Mouse (Mus musculus): ENCODE results near the gene Elmo1. TPM values are rescaled to one million over a fixed set of nuclear protein-coding genes. Genes with fewer than 3 reads are reported as not detected.

Elmo1 gene
- total RNA-seq, 1 experiment from 2014 or later = 18.8 TPM

DNA sequence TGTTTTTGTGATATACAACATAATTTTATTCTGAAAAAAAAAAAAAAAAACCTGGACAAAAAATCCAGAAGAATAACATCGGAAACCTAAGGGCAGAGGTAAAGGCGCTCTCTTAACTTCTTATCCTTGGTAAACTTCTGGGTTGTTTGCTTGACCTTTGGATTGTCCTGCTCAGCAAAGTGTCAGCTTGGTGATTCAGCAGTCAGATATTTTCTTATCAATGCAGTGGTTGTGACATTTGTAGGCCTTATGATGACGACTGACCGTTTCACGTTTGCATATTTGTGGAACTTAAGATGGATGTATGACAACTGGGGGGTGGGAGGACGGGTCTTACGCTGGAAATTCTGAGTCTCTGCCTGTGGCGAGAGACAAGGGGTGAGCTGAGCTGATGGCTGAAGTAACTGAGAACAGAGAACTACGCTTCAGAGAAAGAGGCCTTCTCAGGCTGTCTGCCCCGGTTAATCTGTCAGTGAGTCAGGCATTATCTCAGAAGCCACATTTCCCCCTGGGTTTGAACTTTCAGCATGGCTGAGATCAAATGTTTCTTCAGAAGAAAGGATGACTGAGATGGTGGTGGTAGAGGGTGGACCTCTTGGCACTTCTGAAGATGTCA lies 73.1 kb downstream of the Elmo1 start:
- DNase-seq = no peak

GRCm38 (mm10) chr13:20164837-20165236 lies 74.4 kb downstream of the Elmo1 start:
- no peak for DNase-seq

GRCm38 (mm10) chr13:20173987-20174654 lies 83.7 kb downstream of the Elmo1 start:
- no peak for DNase-seq

- no peak for DNase-seq
Observed at GRCm38 (mm10) chr13:20174655-20175280, 84.4 kb downstream of the Elmo1 start.

DNA sequence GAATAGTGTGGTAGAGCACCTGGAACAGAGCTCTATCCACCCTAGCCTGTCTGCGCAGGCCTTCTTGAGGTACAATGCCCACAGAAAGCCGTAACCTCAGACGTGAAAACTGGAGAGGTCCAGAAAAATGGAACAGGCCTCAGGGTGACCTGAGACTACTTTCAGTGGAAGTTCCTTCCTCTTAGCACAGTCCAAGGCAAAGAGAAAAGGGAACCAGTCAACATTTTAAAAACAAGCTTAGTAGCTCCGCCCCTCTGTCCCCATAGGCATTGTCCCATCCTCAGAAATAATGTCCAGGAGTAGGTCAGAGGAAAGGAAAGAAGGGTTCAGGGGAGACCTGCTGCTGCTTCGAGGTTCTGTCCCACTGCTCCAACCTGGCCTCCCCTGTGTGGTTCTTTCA lies 90.3 kb downstream of the Elmo1 start:
- no peak for DNase-seq

- DNase-seq = no peak
Observed at GRCm38 (mm10) chr13:20181321-20181720, 90.9 kb downstream of the Elmo1 start.

DNA sequence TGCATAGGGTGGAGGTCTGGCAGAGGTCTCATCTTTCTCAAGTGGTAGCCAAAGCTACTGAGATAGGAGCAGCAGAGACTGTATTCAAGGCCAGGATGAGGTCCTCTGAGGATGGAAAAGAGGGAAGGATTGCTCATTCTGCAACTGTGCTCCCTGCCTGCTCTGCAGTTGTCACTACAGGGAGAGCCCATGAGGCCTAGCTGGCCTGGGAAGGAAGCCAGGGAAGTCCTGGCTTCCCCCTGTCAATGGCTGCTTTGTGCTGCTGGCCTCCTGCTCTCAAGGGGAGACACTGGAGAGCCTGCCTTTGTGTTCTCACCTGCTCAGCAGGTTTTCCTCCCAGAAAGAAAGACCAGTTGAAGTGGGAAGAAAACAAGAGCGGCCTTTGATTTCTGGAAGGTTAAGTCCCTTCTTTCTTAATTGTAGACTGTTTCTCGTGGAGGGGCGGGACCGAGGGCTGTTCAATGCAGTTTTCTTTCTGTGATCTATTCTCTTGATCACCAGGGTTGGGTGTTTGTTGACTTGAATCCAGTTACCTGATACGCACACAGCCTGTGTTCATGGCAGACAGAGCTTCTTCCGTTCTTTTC lies 91.9 kb downstream of the Elmo1 start:
- DNase-seq = no peak

DNA sequence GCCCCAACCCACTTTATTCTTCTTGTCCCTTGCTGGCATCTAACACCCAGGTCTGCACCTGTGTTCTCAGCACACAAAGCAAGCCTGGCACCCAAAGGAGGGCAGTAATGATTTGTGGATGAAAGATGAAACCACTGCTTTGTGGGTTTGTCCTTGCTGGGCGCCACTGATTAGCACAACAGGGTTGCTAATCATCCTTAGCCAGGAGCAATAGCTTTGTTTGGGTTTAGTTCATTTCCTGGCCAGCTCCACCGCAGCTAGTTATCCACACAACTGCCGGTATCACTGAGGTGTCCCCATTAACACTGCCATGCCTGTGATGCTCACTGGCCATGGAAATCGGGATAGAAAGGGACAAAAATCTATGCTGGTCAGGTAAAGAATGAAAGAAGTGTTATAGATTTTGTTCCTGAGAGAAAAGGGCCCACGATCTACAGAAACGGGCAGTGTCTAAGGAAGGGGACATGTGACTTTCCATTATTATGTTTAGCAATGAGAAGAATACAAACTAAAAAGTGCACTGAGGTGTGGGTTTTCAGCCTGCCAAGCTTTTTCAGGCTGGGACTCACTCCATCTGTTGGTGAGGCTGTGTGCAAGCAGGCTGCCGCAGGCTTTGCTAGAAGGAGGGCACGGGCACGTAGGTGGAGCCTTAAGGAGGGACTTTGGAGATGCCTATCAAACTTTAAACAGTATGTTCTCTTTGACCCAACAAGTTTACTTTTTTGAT lies 93.3 kb downstream of the Elmo1 start:
- peak; percentile 37 for DNase-seq

GRCm38 (mm10) chr13:20184239-20185033 lies 94.0 kb downstream of the Elmo1 start:
- no peak for DNase-seq

GRCm38 (mm10) chr13:20185034-20185846 lies 94.8 kb downstream of the Elmo1 start:
- no peak for DNase-seq

DNA sequence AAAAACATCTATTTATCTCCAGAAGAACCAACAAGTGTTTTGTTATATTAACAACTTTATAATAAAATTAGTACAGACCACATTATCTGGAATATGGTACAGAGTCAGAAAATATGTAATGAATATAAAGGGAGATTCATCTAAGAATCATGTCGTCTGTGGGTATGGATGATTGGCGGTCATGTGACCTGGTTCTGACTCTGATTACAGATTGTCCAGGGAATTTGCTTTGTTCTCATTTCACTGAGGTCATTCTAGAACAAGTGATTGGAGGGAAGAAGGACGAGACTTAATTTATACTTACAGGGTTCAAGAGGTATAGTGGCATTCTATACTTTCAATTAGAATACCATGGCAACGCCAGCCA lies 95.4 kb downstream of the Elmo1 start:
- no peak for DNase-seq

- no peak for DNase-seq
Observed at GRCm38 (mm10) chr13:20187647-20188046, 97.3 kb downstream of the Elmo1 start.

GRCm38 (mm10) chr13:20192009-20192584 lies 101.7 kb downstream of the Elmo1 start:
- DNase-seq = no peak

DNA sequence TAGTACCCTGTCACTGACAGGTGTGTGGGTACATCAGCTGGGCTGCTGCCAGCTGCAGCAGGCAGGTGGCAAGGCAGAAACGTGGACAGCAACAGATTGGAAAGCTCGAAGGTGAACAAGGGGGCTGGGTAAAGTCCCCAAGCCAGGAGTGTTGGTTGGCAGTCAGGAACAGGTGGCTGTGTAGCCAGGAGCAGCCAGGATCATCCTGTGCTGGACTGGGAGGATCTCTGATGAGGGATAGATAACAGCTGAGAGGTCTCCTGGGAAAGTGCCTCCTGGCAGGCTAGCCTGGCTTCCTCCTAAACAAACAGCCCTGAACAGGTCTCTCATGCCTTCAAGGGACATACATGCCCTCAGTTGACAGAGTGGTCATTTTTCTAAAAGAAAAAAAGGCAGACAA lies 110.2 kb downstream of the Elmo1 start:
- DNase-seq = no peak

GRCm38 (mm10) chr13:20202617-20203016 lies 112.2 kb downstream of the Elmo1 start:
- no peak for DNase-seq

DNA sequence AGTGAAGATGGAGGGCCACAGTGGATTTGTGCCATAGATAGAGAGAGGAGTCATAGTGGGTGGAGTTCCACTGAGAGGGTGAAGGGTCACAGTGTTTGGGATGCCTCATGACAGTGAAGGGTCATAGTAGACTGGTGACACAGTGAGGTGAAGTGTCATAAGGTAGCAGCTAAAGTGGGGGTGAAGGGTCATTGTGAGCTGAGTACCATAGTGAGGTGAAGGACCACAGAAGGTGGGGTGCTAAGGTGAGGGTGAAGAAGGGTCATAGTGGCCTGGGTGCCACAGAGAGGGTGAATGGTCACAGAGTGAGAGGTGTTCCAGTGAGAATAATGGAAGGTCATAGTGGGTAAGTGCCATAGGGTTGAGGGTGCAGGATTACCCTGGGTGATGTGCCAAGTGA lies 113.8 kb downstream of the Elmo1 start:
- DNase-seq = no peak

DNA sequence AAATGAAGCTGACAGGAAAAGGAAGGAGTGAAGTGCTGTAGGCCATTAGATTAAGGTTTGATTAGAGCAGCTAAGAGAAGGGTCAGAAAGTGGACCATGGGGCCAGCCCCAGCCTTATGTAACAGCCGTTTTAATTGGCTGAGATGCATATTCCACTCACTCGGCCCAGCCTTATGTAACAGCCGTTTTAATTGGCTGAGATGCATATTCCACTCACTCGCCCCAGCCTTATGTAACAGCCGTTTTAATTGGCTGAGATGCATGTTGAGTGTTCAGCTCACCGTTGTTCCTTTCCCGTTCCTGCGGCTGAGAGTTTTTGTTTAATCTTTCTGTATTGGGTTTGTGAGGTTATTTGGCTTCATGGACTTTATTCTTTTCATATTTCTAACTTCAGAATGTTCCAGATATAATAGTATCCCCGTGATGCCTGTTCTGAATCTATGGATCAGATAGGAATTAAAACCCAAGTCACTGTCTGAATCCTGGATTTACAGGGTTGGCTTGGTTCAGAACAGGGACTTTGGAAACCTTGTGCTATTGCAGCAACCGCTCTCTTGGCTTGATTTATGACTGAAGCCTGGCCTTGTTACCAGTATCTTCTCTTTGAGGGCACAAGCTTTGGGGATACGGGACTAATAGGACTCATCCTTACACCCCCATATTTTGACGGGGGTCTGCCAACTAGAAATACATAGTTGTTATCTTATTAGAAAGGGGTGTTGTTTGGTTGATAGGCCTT lies 114.8 kb downstream of the Elmo1 start:
- DNase-seq = no peak

GRCm38 (mm10) chr13:20205746-20206145 lies 115.3 kb downstream of the Elmo1 start:
- no peak for DNase-seq

DNA sequence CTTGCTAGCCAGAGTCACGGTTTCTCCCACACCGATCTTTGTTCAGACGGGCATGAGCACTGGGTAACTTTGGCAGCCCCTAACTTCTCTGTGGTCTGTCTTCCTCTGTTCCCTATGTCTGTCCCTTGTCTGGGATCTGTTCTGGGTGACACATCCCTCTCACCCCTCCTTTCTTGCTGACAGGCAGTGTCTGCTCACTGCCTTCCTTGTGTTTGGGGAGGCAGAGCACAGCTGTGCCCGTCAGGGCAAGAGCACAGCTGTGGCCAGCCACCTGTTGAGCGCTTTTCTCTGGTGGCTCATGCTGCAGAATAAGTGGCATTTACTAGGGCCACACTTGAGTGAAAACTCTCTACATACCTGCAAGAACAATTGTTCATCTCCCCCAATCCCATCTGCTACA lies 116.7 kb downstream of the Elmo1 start:
- no peak for DNase-seq
